Mouse (Mus musculus): ENCODE results near the gene Cacna2d4.

DNA sequence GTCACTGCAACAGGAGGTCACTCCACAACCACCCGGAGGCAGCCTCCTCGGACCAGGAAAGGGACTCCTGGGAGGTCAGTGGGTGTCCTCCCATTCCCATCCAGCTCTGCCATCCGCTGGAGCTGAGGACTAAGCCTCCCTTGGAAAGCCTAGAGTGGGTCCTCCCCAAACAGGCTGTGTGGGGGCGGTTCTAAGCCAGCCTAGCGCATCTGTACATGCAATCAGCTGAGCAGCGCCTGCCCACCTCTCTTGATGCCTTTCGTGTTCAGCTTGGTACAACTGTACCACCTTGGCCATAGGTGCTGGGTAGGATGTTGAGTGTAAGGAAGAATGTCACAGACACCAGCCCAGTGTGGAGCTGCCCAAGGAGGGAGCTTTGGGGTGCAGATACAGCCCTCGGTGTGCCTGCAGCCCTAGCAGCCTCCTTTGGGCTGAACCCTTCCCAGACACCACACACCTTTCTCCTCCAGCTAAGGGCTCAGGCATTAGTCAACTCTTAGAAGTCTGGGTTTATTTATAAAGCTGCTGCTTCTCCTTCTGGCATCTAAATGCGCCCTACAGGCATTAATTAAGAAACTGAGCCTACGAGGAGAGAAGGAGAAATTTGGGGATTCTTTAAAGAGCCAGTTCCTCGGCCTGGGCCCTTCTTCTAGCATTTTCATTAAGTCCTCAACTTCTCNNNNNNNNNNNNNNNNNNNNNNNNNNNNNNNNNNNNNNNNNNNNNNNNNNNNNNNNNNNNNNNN lies 7.3 kb upstream of the Cacna2d4 start:
- TF ChIP-seq CTCF (IDR thresholded peaks at IDR 0.05; ENCODE audit: extremely low read depth, insufficient read depth, insufficient read length, insufficient replicate concordance) (no peak), POLR2A (IDR thresholded peaks at IDR 0.05; ENCODE audit: low read depth, low read length) (no peak)

All from spleen, adult 2 months (tissue).